Mouse (Mus musculus) mesoderm, embryonic 11.5 days (tissue): ENCODE results near the gene Pou1f1.

ENCODE experiments used
- DNase-seq: peaks from one replicate; pipeline ENCODE4 v3.0.0-alpha.2; 2012; ENCODE audit warnings: low read depth, low spot score

Gene Pou1f1

DNA sequence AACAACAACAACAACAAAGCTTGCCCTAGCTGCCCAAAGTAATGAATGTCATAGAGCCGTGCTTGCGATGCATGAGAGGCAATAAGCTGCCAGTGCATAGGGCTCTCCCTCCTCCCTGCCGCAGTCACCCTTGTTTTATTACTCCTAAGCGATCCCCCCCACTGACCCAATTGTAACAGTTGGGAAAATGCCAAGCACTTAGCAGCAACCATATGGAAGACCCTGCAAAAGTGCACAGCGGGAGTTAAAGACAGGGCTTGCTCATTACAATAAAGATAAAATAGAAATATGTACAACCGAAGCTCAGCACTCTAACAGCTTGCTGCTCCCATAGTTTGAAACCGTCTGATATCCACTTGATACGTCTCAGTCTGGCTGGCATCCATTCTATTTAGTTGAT lies 44.0 kb downstream of the Pou1f1 start:
- DNase-seq = no peak

- no peak for DNase-seq
Measured at GRCm38 (mm10) chr16:65564951-65565350, 44.6 kb downstream of the Pou1f1 start.

GRCm38 (mm10) chr16:65568853-65569252 lies 48.5 kb downstream of the Pou1f1 start:
- no peak for DNase-seq

- DNase-seq = no peak
Measured at GRCm38 (mm10) chr16:65577298-65578029, 57.2 kb downstream of the Pou1f1 start.
